Mouse (Mus musculus) cerebellum, adult 9-10 months (tissue): ENCODE measurements at regions not wholly inside any gene's neighbourhood (a gene's known extent, or its start where the extent isn't known, plus 50 kb on each side); places are given as distances from the start of the nearest gene placed in this dataset.
A peak's percentile ranks its signal among the peaks of the same experiment; 100 is the strongest.

ENCODE experiments used
- DNase-seq: peaks from one replicate; pipeline ENCODE4 v3.0.0; 2022

- no peak for DNase-seq
Measured at GRCm38 (mm10) chr13:47768963-47769527, 492.0 kb upstream of the Id4 start.

GRCm38 (mm10) chr13:47777206-47778099 lies 483.6 kb upstream of the Id4 start:
- no peak for DNase-seq

- DNase-seq = no peak
Measured at GRCm38 (mm10) chr13:47778218-47779009, 482.6 kb upstream of the Id4 start.

GRCm38 (mm10) chr13:47784406-47784805 lies 476.6 kb upstream of the Id4 start:
- no peak for DNase-seq

- DNase-seq = no peak
Measured at GRCm38 (mm10) chr13:47797859-47798258, 463.2 kb upstream of the Id4 start.

GRCm38 (mm10) chr13:47811711-47812415 lies 449.2 kb upstream of the Id4 start:
- DNase-seq = peak; percentile 1

- no peak for DNase-seq
Measured at GRCm38 (mm10) chr13:47818924-47819564, 442.0 kb upstream of the Id4 start.

GRCm38 (mm10) chr13:47836491-47836890 lies 424.5 kb upstream of the Id4 start:
- no peak for DNase-seq

GRCm38 (mm10) chr13:47842418-47842817 lies 418.6 kb upstream of the Id4 start:
- DNase-seq = no peak

- no peak for DNase-seq
Measured at GRCm38 (mm10) chr13:47843011-47843410, 418.0 kb upstream of the Id4 start.

GRCm38 (mm10) chr13:47843541-47844267 lies 417.3 kb upstream of the Id4 start:
- DNase-seq = no peak

GRCm38 (mm10) chr13:47846713-47847112 lies 414.3 kb upstream of the Id4 start:
- no peak for DNase-seq

GRCm38 (mm10) chr13:47848371-47849188 lies 412.4 kb upstream of the Id4 start:
- DNase-seq = no peak

- DNase-seq = no peak
Measured at GRCm38 (mm10) chr13:47855422-47856108, 405.5 kb upstream of the Id4 start.

GRCm38 (mm10) chr13:47858946-47859345 lies 402.1 kb upstream of the Id4 start:
- no peak for DNase-seq

- DNase-seq = no peak
Measured at GRCm38 (mm10) chr13:47860316-47860715, 400.7 kb upstream of the Id4 start.

GRCm38 (mm10) chr13:47862896-47863295 lies 398.1 kb upstream of the Id4 start:
- DNase-seq = no peak

GRCm38 (mm10) chr13:47868656-47869055 lies 392.4 kb upstream of the Id4 start:
- no peak for DNase-seq

GRCm38 (mm10) chr13:47869670-47870532 lies 391.1 kb upstream of the Id4 start:
- DNase-seq = peak; percentile 2
